Mouse (Mus musculus) thymus, adult 2 months (tissue): ENCODE results near the gene 2610021A01Rik.

Experiments used
- CTCF ChIP-seq: fragments of 200-500 bp; IDR thresholded peaks from 2 replicates; pipeline ENCODE4 v1.5.1; 2012; ENCODE audit warnings: mild to moderate bottlenecking, control low read depth, low read length, moderate library complexity, borderline replicate concordance; ENCODE audit not compliant: control insufficient read depth, poor library complexity, insufficient read depth; ENCODE audit errors: extremely low read depth
- POLR2A ChIP-seq: fragments of 200-500 bp; IDR thresholded peaks from 2 replicates; pipeline ENCODE4 v1.6.1; 2012; ENCODE audit warnings: mild to moderate bottlenecking, low read length, control low read depth, moderate library complexity; ENCODE audit not compliant: control insufficient read depth, poor library complexity, insufficient read depth; ENCODE audit errors: extremely low read depth

- TF ChIP-seq CTCF (no peak), POLR2A (no peak)
Observed at GRCm38 (mm10) chr7:41598615-41599014, 415 bp upstream of the 2610021A01Rik start.
